Mouse (Mus musculus) heart, embryonic 10.5 days (tissue): ENCODE results near the gene Triobp. TPM values are rescaled to one million over a fixed set of nuclear protein-coding genes. Genes with fewer than 3 reads are reported as not detected.
"Not testable (repeated sequence)": the region's sequence is repeated elsewhere in the genome, so short reads cannot be mapped to it uniquely, and the experiment has no call there.

ENCODE experiments used
- DNase-seq: peaks from one replicate; pipeline ENCODE4 v3.0.0-alpha.2; 2017; ENCODE audit warnings: low spot score
- H3K27ac ChIP-seq: fragments of 300-500 bp; sonication (generic); 2 replicates; pipeline ENCODE4 v1.5.1; 2016; ENCODE audit warnings: mild to moderate bottlenecking
- H3K27me3 ChIP-seq: fragments of 300-500 bp; sonication (generic); 2 replicates; pipeline ENCODE4 v1.6.1; 2016; ENCODE audit warnings: mild to moderate bottlenecking; ENCODE audit not compliant: poor library complexity, insufficient read depth, severe bottlenecking
- H3K36me3 ChIP-seq: fragments of 300-500 bp; sonication (generic); 2 replicates; pipeline ENCODE4 v1.6.1; 2016; ENCODE audit warnings: mild to moderate bottlenecking, moderate library complexity
- H3K4me1 ChIP-seq: fragments of 300-500 bp; sonication (generic); 2 replicates; pipeline ENCODE4 v1.6.1; 2016; ENCODE audit warnings: mild to moderate bottlenecking
- H3K4me3 ChIP-seq: fragments of 300-500 bp; sonication (generic); 2 replicates; pipeline ENCODE4 v1.5.1; 2016; ENCODE audit warnings: mild to moderate bottlenecking, moderate library complexity
- H3K9me3 ChIP-seq: fragments of 300-500 bp; sonication (generic); 2 replicates; pipeline ENCODE4 v1.6.1; 2016; ENCODE audit warnings: mild to moderate bottlenecking, moderate library complexity
- WGBS: fragments of 180-500 bp; shearing (Covaris S2); methylation state at CpG from one replicate; pipeline ENCODE4 v1.1.7; 2016; 5-methylcytosine and 5-hydroxymethylcytosine counted together
- polyA plus RNA-seq: library from polyadenylated mRNA; unstranded; fragments of >200 nt; fragmentation: Nextera tagmentation; extraction: Ambion mirVana; gene quantifications from 2 replicates; pipeline ENCODE4 v1.2.1, GENCODE M21; 2016

Triobp gene
- polyA plus RNA-seq, 1 experiment from 2014 or later: 68.2 TPM

GRCm38 (mm10) chr15:79023366-79023765 is 75.8 kb downstream of the Triobp start:
- Histone ChIP-seq H3K27ac (peak overlapping the region; percentile 56; the same call in 1 of the 2 replicates), H3K4me1 (peaks cover 43% of the 10 kb centered on the region)
- 62% methylated on average over 1 of the region's 1 CpGs for WGBS

GRCm38 (mm10) chr15:79025687-79026308 is 78.3 kb downstream of the Triobp start:
- Histone ChIP-seq H3K36me3 (no peaks in the 10 kb centered on the region), H3K27ac (peak overlapping the region; percentile 77), H3K27me3 (peaks cover 18% of the 10 kb centered on the region; the same call in 1 of the 2 replicates), H3K4me3 (peak overlapping the region; percentile 53), H3K4me1 (peaks cover 53% of the 10 kb centered on the region), H3K9me3 (no peaks in the 10 kb centered on the region)
- DNase-seq: no peak
- 8% methylated on average over 16 of the region's 18 CpGs for WGBS

More at GRCm38 (mm10) chr15:79023366-79023765, 75.8 kb downstream of the Triobp start:
- no peaks in the 10 kb centered on the region for H3K9me3 ChIP-seq
- no peak overlapping the region for H3K4me3 ChIP-seq
- peaks cover 18% of the 10 kb centered on the region; the same call in 1 of the 2 replicates for H3K27me3 ChIP-seq
- no peaks in the 10 kb centered on the region for H3K36me3 ChIP-seq
- no peak for DNase-seq

- Histone ChIP-seq H3K9me3 (no peaks in the 10 kb centered on the region), H3K36me3 (no peaks in the 10 kb centered on the region), H3K4me3 (peak overlapping the region; percentile 83), H3K27me3 (peaks cover 18% of the 10 kb centered on the region; the same call in 1 of the 2 replicates), H3K4me1 (peaks cover 59% of the 10 kb centered on the region), H3K27ac (peak overlapping the region; percentile 100)
- 37% methylated on average over 14 of the region's 14 CpGs for WGBS
- no peak for DNase-seq
Measured at GRCm38 (mm10) chr15:79026511-79027290, 79.2 kb downstream of the Triobp start.

GRCm38 (mm10) chr15:79027291-79028205 is 80.0 kb downstream of the Triobp start:
- H3K9me3 ChIP-seq: no peaks in the 10 kb centered on the region
- peak overlapping the region; percentile 100 for H3K27ac ChIP-seq
- peaks cover 18% of the 10 kb centered on the region; the same call in 1 of the 2 replicates for H3K27me3 ChIP-seq
- 7% methylated on average over 38 of the region's 46 CpGs for WGBS
- H3K36me3 ChIP-seq: no peaks in the 10 kb centered on the region
- no peak for DNase-seq
- peaks cover 58% of the 10 kb centered on the region for H3K4me1 ChIP-seq
- peak overlapping the region; percentile 83 for H3K4me3 ChIP-seq

- H3K4me1 ChIP-seq: peaks cover 51% of the 10 kb centered on the region
- under 1% methylated on average over 58 of the region's 58 CpGs for WGBS
Measured at GRCm38 (mm10) chr15:79028237-79028738, 80.8 kb downstream of the Triobp start, which contains the start of gene H1f0. Gene H1f0, plus strand, starts transcription at chr15:79028450.

GRCm38 (mm10) chr15:79028823-79029484 is 81.4 kb downstream of the Triobp start:
- no peaks in the 10 kb centered on the region for H3K9me3 ChIP-seq
- H3K36me3 ChIP-seq: no peaks in the 10 kb centered on the region
- WGBS: 32% methylated on average over 16 of the region's 16 CpGs
- H3K4me3 ChIP-seq: peak overlapping the region; percentile 83
- peak overlapping the region; percentile 100 for H3K27ac ChIP-seq
- DNase-seq: peak; percentile 85
- H3K4me1 ChIP-seq: peaks cover 48% of the 10 kb centered on the region
- peaks cover 18% of the 10 kb centered on the region; the same call in 1 of the 2 replicates for H3K27me3 ChIP-seq

More at GRCm38 (mm10) chr15:79028237-79028738, 80.8 kb downstream of the Triobp start, which contains the start of gene H1f0:
- Histone ChIP-seq H3K27ac (peak within 1 kb of the TSS; percentile 100), H3K36me3 (no peaks in the 10 kb centered on the region), H3K9me3 (no peaks in the 10 kb centered on the region), H3K4me3 (peak within 1 kb of the TSS; percentile 83), H3K27me3 (peaks cover 18% of the 10 kb centered on the region; the same call in 1 of the 2 replicates)
- peak; percentile 93 for DNase-seq

- no peak for DNase-seq
- 16% methylated on average over 11 of the region's 11 CpGs for WGBS
- peaks cover 18% of the 10 kb centered on the region; the same call in 1 of the 2 replicates for H3K27me3 ChIP-seq
- no peaks in the 10 kb centered on the region for H3K36me3 ChIP-seq
- H3K9me3 ChIP-seq: no peaks in the 10 kb centered on the region
- H3K4me3 ChIP-seq: peak overlapping the region; percentile 83
- peaks cover 48% of the 10 kb centered on the region for H3K4me1 ChIP-seq
- H3K27ac ChIP-seq: peak overlapping the region; percentile 100
Measured at GRCm38 (mm10) chr15:79029519-79030241, 82.2 kb downstream of the Triobp start.

- H3K27me3 ChIP-seq: 0 out of 2 replicates have a peak, but pooled peaks cover 10% of the 10 kb centered on the region
- peaks cover 42% of the 10 kb centered on the region for H3K4me1 ChIP-seq
- peak overlapping the region; percentile 100 for H3K27ac ChIP-seq
- DNase-seq: peak; percentile 97
- H3K4me3 ChIP-seq: peak overlapping the region; percentile 83
- peaks cover 2% of the 10 kb centered on the region; the same call in 1 of the 2 replicates for H3K36me3 ChIP-seq
- 1% methylated on average over 52 of the region's 52 CpGs for WGBS
- H3K9me3 ChIP-seq: no peaks in the 10 kb centered on the region
Measured at GRCm38 (mm10) chr15:79030551-79031435, 83.3 kb downstream of the Triobp start.

- peaks cover 13% of the 10 kb centered on the region; the same call in 1 of the 2 replicates for H3K27me3 ChIP-seq
- H3K4me1 ChIP-seq: peaks cover 37% of the 10 kb centered on the region
- DNase-seq, H3K4me3 ChIP-seq, H3K9me3 ChIP-seq, H3K27ac ChIP-seq: not testable (repeated sequence)
- peaks cover 12% of the 10 kb centered on the region for H3K36me3 ChIP-seq
- 91% methylated on average over 5 of the region's 5 CpGs for WGBS
Measured at GRCm38 (mm10) chr15:79031908-79032307, 84.4 kb downstream of the Triobp start.

- H3K27ac ChIP-seq: no peak overlapping the region
- peaks cover 32% of the 10 kb centered on the region for H3K4me1 ChIP-seq
- H3K36me3 ChIP-seq: peaks cover 16% of the 10 kb centered on the region
- peaks cover 58% of the 10 kb centered on the region for H3K27me3 ChIP-seq
- peak overlapping the region; percentile 6; the same call in 1 of the 2 replicates for H3K4me3 ChIP-seq
- H3K9me3 ChIP-seq: no peaks in the 10 kb centered on the region
- WGBS: 11% methylated on average over 14 of the region's 14 CpGs
- peak; percentile 91 for DNase-seq
Measured at GRCm38 (mm10) chr15:79037913-79038328, 90.4 kb downstream of the Triobp start.
